Mouse (Mus musculus) lung, embryonic 14.5 days (tissue): ENCODE data around the gene Rtn3. TPM values are rescaled to one million over a fixed set of nuclear protein-coding genes. Genes with fewer than 3 reads are reported as not detected.

Experiments
- ATAC-seq: fragments of 200-750 bp; cut with Nextera tagmentation; 2 replicates; pipeline ENCODE4 v1.8.0; 2017; ENCODE audit warnings: mild to moderate bottlenecking, moderate TSS enrichment, moderate library complexity; ENCODE audit not compliant: insufficient read depth
- DNase-seq: peaks from one replicate; pipeline ENCODE4 v3.0.0-alpha.2; 2015
- H3K27ac ChIP-seq: fragments of 300-500 bp; sonication (generic); 2 replicates; pipeline ENCODE4 v1.5.1; 2014; ENCODE audit warnings: low read depth, mild to moderate bottlenecking, moderate library complexity
- H3K27me3 ChIP-seq: fragments of 300-500 bp; sonication (generic); 2 replicates; pipeline ENCODE4 v1.6.1; 2014; ENCODE audit warnings: low read length, control low read depth; ENCODE audit not compliant: insufficient read depth
- H3K36me3 ChIP-seq: fragments of 300-500 bp; sonication (generic); 2 replicates; pipeline ENCODE4 v1.6.1; 2014; ENCODE audit warnings: control low read depth; ENCODE audit not compliant: insufficient read depth
- H3K4me1 ChIP-seq: fragments of 300-500 bp; sonication (generic); 2 replicates; pipeline ENCODE4 v1.6.1; 2014; ENCODE audit warnings: antibody characterized with exemption, control low read depth; ENCODE audit not compliant: insufficient read depth
- H3K4me2 ChIP-seq: fragments of 300-500 bp; sonication (generic); 2 replicates; pipeline ENCODE4 v1.6.1; 2014; ENCODE audit warnings: mild to moderate bottlenecking
- H3K4me3 ChIP-seq: fragments of 300-500 bp; sonication (generic); 2 replicates; pipeline ENCODE4 v1.5.1; 2014; ENCODE audit warnings: low read depth, low read length
- H3K9ac ChIP-seq: fragments of 300-500 bp; sonication (generic); 2 replicates; pipeline ENCODE4 v1.6.1; 2014
- H3K9me3 ChIP-seq: fragments of 300-500 bp; sonication (generic); 2 replicates; pipeline ENCODE4 v1.6.1; 2016; ENCODE audit warnings: low read depth, low read length, control low read depth
- CTCF ChIP-seq: IDR thresholded peaks from 2 replicates; pipeline ENCODE4 v1.5.1; 2016; ENCODE audit warnings: antibody characterized with exemption, low read depth
- WGBS: fragments of 180-500 bp; shearing (Covaris S2); extraction: QIAGEN DNeasy Blood & Tissue Kit; methylation state at CpG from one replicate; pipeline ENCODE4 v1.1.7; 2014; 5-methylcytosine and 5-hydroxymethylcytosine counted together
- microRNA-seq: library from miRNA; unstranded; fragments of <30 nt; microRNA quantifications from one replicate; pipeline ENCODE4, GENCODE M21; 2016; ENCODE audit warnings: borderline number of aligned reads
- polyA plus RNA-seq: library from polyadenylated mRNA; unstranded; fragments of >200 nt; fragmentation: Nextera tagmentation; extraction: Ambion mirVana; gene quantifications from 2 replicates; pipeline ENCODE4 v1.2.1, GENCODE M21; 2014

Rtn3 gene
- polyA plus RNA-seq, 1 experiment from 2014 or later, result 112 TPM

DNA sequence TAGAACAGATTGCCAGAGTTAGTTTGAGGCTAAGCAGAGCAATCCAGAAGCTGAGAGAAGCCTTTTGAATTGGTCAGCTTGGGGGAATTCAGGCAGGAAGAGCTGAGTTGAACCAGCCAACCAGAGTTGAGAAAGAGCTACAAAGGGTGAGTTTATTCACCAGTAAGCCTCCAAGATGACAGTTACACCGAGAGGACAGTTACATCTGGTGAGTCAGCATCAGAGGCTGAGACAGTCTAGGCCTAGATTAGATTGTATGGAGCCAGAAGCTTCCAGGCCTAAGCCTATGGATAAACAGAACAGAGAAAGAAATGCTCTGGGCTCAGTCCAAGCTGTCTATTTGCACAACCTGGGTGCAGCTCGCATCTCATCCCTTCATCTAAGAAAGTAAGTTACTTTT lies 105.4 kb downstream of the Rtn3 start:
- DNase-seq (no peak), ATAC-seq (no peak)
- Histone ChIP-seq H3K4me3 (no peak overlapping the region), H3K36me3 (peaks cover 52% of the 10 kb centered on the region), H3K9me3 (no peaks in the 10 kb centered on the region), H3K27ac (no peak overlapping the region), H3K4me1 (peaks cover 7% of the 10 kb centered on the region), H3K4me2 (no peak overlapping the region), H3K27me3 (no peaks in the 10 kb centered on the region), H3K9ac (no peak overlapping the region)
- TF ChIP-seq CTCF, result no peak
- WGBS, result 67% methylated on average over 2 of the region's 2 CpGs

Small RNA genes within 50 kb of the gene (microRNA-seq; reads per million reads assigned to microRNA genes)
- 1.2 reads per million for gene Mir6991

Other genes with a start within 250 kb of the Rtn3 start
- 64.9 and 65.8 TPM in 2 replicates for gene Naa40, start 242.1 kb downstream of the Rtn3 start, polyA plus RNA-seq
- 6.0 and 7.9 TPM in 2 replicates for gene Rcor2, start 216.0 kb downstream of the Rtn3 start, polyA plus RNA-seq
- gene Mark2, start 141.4 kb downstream of the Rtn3 start, polyA plus RNA-seq, result 49.2 and 57.8 TPM in 2 replicates
- gene Spindoc, start 100.3 kb downstream of the Rtn3 start, polyA plus RNA-seq, result 18.6 and 26.8 TPM in 2 replicates
- 8.6 and 9.5 TPM in 2 replicates for gene 2700081O15Rik, start 65.7 kb downstream of the Rtn3 start, polyA plus RNA-seq
- gene Atl3, start 10.8 kb upstream of the Rtn3 start, polyA plus RNA-seq, result 20.8 and 25.0 TPM in 2 replicates
- 10.4 and 12.5 TPM in 2 replicates for gene Pla2g16, start 74.2 kb upstream of the Rtn3 start, polyA plus RNA-seq
- gene Lgals12, start 123.9 kb upstream of the Rtn3 start, polyA plus RNA-seq, result 1.5 TPM in 2 replicates
- gene Hrasls5, start 129.3 kb upstream of the Rtn3 start, polyA plus RNA-seq, result not detected in 2 replicates
- gene Slc22a19, start 228.0 kb upstream of the Rtn3 start, polyA plus RNA-seq, result 0.21 TPM in 1 of 2 replicates, not detected in the other